Mouse (Mus musculus) thymus, postnatal 4 days (tissue): ENCODE measurements around the gene Il33.

Experiments
- DNase-seq: peaks from one replicate; pipeline ENCODE4 v3.0.0; 2021

The Il33 gene

GRCm38 (mm10) chr19:30001550-30001949 is 76.6 kb downstream of the Il33 start:
- no peak for DNase-seq

GRCm38 (mm10) chr19:30003621-30004020 is 78.7 kb downstream of the Il33 start, which contains the start of gene Trpd52l3:
TSS of gene Trpd52l3 (plus strand) at chr19:30003790.
- DNase-seq: no peak

DNA sequence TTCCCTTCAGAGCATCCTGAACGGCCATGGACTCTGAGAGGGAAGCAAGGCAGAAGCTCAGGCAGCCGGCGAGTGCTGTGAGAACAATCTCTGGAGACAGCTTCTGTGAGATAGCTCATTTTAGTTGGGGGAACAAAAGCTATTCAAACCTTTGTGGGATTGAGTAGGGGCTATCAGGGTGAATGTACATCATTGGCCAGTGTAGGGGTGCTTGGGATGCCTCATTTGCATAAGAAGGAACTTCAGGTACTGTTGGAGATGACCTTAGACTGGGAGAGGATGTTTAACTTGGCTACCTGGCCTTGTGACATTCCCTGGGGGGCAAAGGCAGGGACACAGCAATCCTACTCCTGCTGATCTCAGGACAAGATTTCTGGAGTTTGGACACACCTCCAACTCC is 81.5 kb downstream of the Il33 start:
- no peak for DNase-seq
